Comparison of ENCODE assay signal across 23 mouse cellular contexts in the genomic region with DNA sequence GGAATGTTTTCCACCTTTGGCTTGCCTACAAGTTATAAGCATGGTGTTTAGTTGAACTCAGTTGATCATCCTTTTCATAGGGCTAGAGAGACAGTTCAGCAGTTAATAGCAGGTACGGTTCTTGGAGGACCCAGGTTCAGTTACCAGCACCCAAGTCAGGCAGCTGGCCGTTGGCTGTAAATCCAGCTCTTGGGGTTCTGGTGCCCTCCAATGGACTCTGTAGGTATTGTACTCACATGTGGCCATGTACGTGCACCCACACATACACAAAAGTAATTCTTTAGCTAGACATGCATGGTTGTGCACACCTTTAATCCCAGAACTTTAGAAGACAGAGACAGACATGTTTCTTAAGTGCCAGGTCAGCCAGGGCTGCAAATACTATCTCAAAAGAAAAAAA. TPM values are rescaled to one million over a fixed set of nuclear protein-coding genes. Genes with fewer than 3 reads are reported as not detected.
A peak's percentile ranks its signal among the peaks of the same experiment; 100 is the strongest.
DNase-seq lines count a peak whose midpoint lies in the region; ATAC-seq and TF ChIP-seq lines count a peak whose summit lies in the region.
"Had no signal": no experiment of that assay in that cellular context is flagged by ENCODE, and none has a peak within 500 bp of the region (broad histone marks: within the 10 kb centered on the region; RNA-seq: fewer than 3 reads in every experiment).

No protein-coding gene starts in this region.

- TF ChIP-seq EP300 in liver, postnatal 0 days (IDR thresholded peaks at IDR 0.05; ENCODE audit: low read depth), result no peak

- no peaks in the 10 kb centered on the region for H3K9me3 ChIP-seq in forebrain, postnatal 0 days (ENCODE audit: low read length)
- no peaks in the 10 kb centered on the region for H3K9me3 ChIP-seq in forebrain, embryonic 12.5 days
- no peaks in the 10 kb centered on the region for H3K9me3 ChIP-seq in liver, postnatal 0 days (ENCODE audit: low read length)
- peaks cover 3% of the 10 kb centered on the region; the same call in 1 of the 2 replicates for H3K9me3 ChIP-seq in liver, embryonic 12.5 days (replicated peaks)
- H3K9me3 ChIP-seq: embryonic facial prominence, embryonic 12.5 days; hindbrain, embryonic 13.5 days; kidney, embryonic 15.5 days had no signal

- H3K27me3 ChIP-seq in forebrain, postnatal 0 days (ENCODE audit: insufficient read depth, low read length), result no peaks in the 10 kb centered on the region
- H3K27me3 ChIP-seq in forebrain, embryonic 12.5 days, result no peaks in the 10 kb centered on the region
- H3K27me3 ChIP-seq in liver, postnatal 0 days (ENCODE audit: insufficient read depth, low read length), result no peaks in the 10 kb centered on the region
- no peaks in the 10 kb centered on the region for H3K27me3 ChIP-seq in liver, embryonic 12.5 days (replicated peaks)
- H3K27me3 ChIP-seq: embryonic facial prominence, embryonic 12.5 days; hindbrain, embryonic 13.5 days; kidney, embryonic 15.5 days; liver, embryonic 15.5 days; megakaryocyte, embryonic 14.5 days had no signal

- no peak for DNase-seq in forebrain, postnatal 0 days
- no peak for DNase-seq in liver, postnatal 0 days
- peak; percentile 25 for DNase-seq in A20 (ENCODE audit: low read depth, low spot score)
- peak; percentile 49 for DNase-seq in ZHBTc4 (ENCODE audit: low read depth, low spot score)
- DNase-seq in right cerebral cortex, adult 2 months (ENCODE audit: low spot score in 2 of 2), result no peak
- DNase-seq: adrenal gland, postnatal 14 days; cerebellum, postnatal 14 days; heart, adult 11 months; layer of hippocampus, adult 9-11 months; right cerebral cortex, postnatal 25 days; thymus, postnatal 4 days had no signal

- peaks cover 69% of the 10 kb centered on the region for H3K36me3 ChIP-seq in forebrain, postnatal 0 days (ENCODE audit: insufficient read depth)
- H3K36me3 ChIP-seq in forebrain, embryonic 12.5 days (replicated peaks), result peaks cover 93% of the 10 kb centered on the region
- peaks cover 77% of the 10 kb centered on the region for H3K36me3 ChIP-seq in liver, postnatal 0 days (replicated peaks; ENCODE audit: insufficient read depth, low read length)
- H3K36me3 ChIP-seq in liver, embryonic 12.5 days, result peaks cover 98% of the 10 kb centered on the region

- H3K4me1 ChIP-seq in forebrain, postnatal 0 days (ENCODE audit: insufficient read depth), result no peaks in the 10 kb centered on the region
- H3K4me1 ChIP-seq in forebrain, embryonic 12.5 days, result no peaks in the 10 kb centered on the region
- no peaks in the 10 kb centered on the region for H3K4me1 ChIP-seq in liver, postnatal 0 days (ENCODE audit: insufficient read depth)
- H3K4me1 ChIP-seq in liver, embryonic 12.5 days, result peaks cover 4% of the 10 kb centered on the region; the same call in 1 of the 2 replicates
- H3K4me1 ChIP-seq: embryonic facial prominence, embryonic 12.5 days; hindbrain, embryonic 13.5 days; kidney, embryonic 15.5 days had no signal

- H3K9ac ChIP-seq in forebrain, postnatal 0 days, result no peak overlapping the region
- no peak overlapping the region for H3K9ac ChIP-seq in forebrain, embryonic 12.5 days
- no peak overlapping the region for H3K9ac ChIP-seq in liver, postnatal 0 days (replicated peaks)
- H3K9ac ChIP-seq in liver, embryonic 12.5 days, result no peak overlapping the region
- H3K9ac ChIP-seq: embryonic facial prominence, embryonic 12.5 days; hindbrain, embryonic 13.5 days; kidney, embryonic 15.5 days; liver, embryonic 15.5 days had no signal

- no peak overlapping the region for H3K4me3 ChIP-seq in forebrain, postnatal 0 days (ENCODE audit: low read depth, low read length)
- H3K4me3 ChIP-seq in forebrain, embryonic 12.5 days (replicated peaks), result no peak overlapping the region
- H3K4me3 ChIP-seq in liver, postnatal 0 days (ENCODE audit: low read depth, low read length), result no peak overlapping the region
- no peak overlapping the region for H3K4me3 ChIP-seq in liver, embryonic 12.5 days
- H3K4me3 ChIP-seq: embryonic facial prominence, embryonic 12.5 days; hindbrain, embryonic 13.5 days; kidney, embryonic 15.5 days; liver, embryonic 15.5 days; megakaryocyte, embryonic 14.5 days; myocyte had no signal

- no peak overlapping the region for H3K27ac ChIP-seq in forebrain, postnatal 0 days (ENCODE audit: low read depth, low read length)
- no peak overlapping the region for H3K27ac ChIP-seq in forebrain, embryonic 12.5 days
- no peak overlapping the region for H3K27ac ChIP-seq in liver, postnatal 0 days (ENCODE audit: low read depth)
- H3K27ac ChIP-seq in liver, embryonic 12.5 days, result no peak overlapping the region
- H3K27ac ChIP-seq: embryonic facial prominence, embryonic 12.5 days; hindbrain, embryonic 13.5 days; kidney, embryonic 15.5 days; liver, embryonic 15.5 days had no signal

- TF ChIP-seq CTCF in forebrain, postnatal 0 days (IDR thresholded peaks at IDR 0.05; ENCODE audit: low read depth), result peak; percentile 23; the same call in 1 of the 2 replicates
- TF ChIP-seq CTCF in liver, postnatal 0 days (IDR thresholded peaks at IDR 0.05; ENCODE audit: low read depth), result peak; percentile 42

- no peak for ATAC-seq in forebrain, postnatal 0 days
- ATAC-seq in forebrain, embryonic 12.5 days (ENCODE audit: low FRiP score), result no peak
- no peak for ATAC-seq in liver, postnatal 0 days
- ATAC-seq in liver, embryonic 12.5 days, result no peak
- ATAC-seq in inflammation-experienced regulatory T-cells, adult 6 months, result no peak

- H3K4me2 ChIP-seq in forebrain, postnatal 0 days (ENCODE audit: low read depth), result no peak overlapping the region
- no peak overlapping the region for H3K4me2 ChIP-seq in forebrain, embryonic 12.5 days
- no peak overlapping the region for H3K4me2 ChIP-seq in liver, postnatal 0 days (ENCODE audit: low read depth, low read length)
- no peak overlapping the region for H3K4me2 ChIP-seq in liver, embryonic 12.5 days
- H3K4me2 ChIP-seq: embryonic facial prominence, embryonic 12.5 days; hindbrain, embryonic 13.5 days; kidney, embryonic 15.5 days; liver, embryonic 15.5 days had no signal

- WGBS in forebrain, postnatal 0 days, result 87% methylated on average over 3 of the region's 3 CpGs
- 84% methylated on average over 3 of the region's 3 CpGs for whole genome bisulfite sequencing in forebrain, embryonic 12.5 days
- 86% methylated on average over 3 of the region's 3 CpGs for WGBS in liver, postnatal 0 days (ENCODE audit: insufficient replicate concordance)
- WGBS in liver, embryonic 12.5 days (ENCODE audit: insufficient replicate concordance), result 82% methylated on average over 3 of the region's 3 CpGs

RNA-seq across cellular contexts. Expression of gene Zc3h18, which starts 12.9 kb away (rescaled TPM):
- total RNA-seq in forebrain, postnatal 0 days (2014; rRNA removed), result 38.1 and 40.9 TPM in 2 replicates
- 23.8 and 27.3 TPM in 2 replicates for polyA plus RNA-seq in forebrain, postnatal 0 days (2015; fragmentation: Nextera tagmentation; extraction: Ambion mirVana)
- 71.8 and 75.5 TPM in 2 replicates for polyA plus RNA-seq in forebrain, embryonic 12.5 days (2016; fragmentation: Nextera tagmentation; extraction: Ambion mirVana)
- polyA plus RNA-seq in liver, postnatal 0 days (2015; fragmentation: Nextera tagmentation; extraction: Ambion mirVana), result 12.8 and 15.6 TPM in 2 replicates
- 48.7 and 49.1 TPM in 2 replicates for polyA plus RNA-seq in liver, embryonic 12.5 days (2016; fragmentation: Nextera tagmentation; extraction: Ambion mirVana)
- 10 to 100 TPM; 12.0 to 16.0 (median 13.0) TPM for polyA plus RNA-seq in inflammation-experienced regulatory T-cells, adult 6 months (2017; shearing (Covaris generic))

RNA-seq across cellular contexts. Expression of gene Trhr2, which starts 28.8 kb away (rescaled TPM):
- 0.77 TPM in 1 of 2 replicates, not detected in the other for total RNA-seq in forebrain, postnatal 0 days (2014; rRNA removed)
- polyA plus RNA-seq in forebrain, postnatal 0 days (2015; fragmentation: Nextera tagmentation; extraction: Ambion mirVana), result 0.27 TPM in 1 of 2 replicates, not detected in the other
- polyA plus RNA-seq in forebrain, embryonic 12.5 days (2016; fragmentation: Nextera tagmentation; extraction: Ambion mirVana), result not detected in 2 replicates
- not detected in 2 replicates for polyA plus RNA-seq in liver, postnatal 0 days (2015; fragmentation: Nextera tagmentation; extraction: Ambion mirVana)
- not detected in 2 replicates for polyA plus RNA-seq in liver, embryonic 12.5 days (2016; fragmentation: Nextera tagmentation; extraction: Ambion mirVana)
- not detected for polyA plus RNA-seq in inflammation-experienced regulatory T-cells, adult 6 months (2017; shearing (Covaris generic))
- total RNA-seq: adrenal gland, postnatal 14 days had no signal
- polyA plus RNA-seq: heart, embryonic 16.5 days; hindbrain, embryonic 13.5 days; kidney, embryonic 15.5 days; liver, embryonic 15.5 days; myocyte had no signal

RNA-seq across cellular contexts. Expression of gene Il17c, which starts 32.5 kb away (rescaled TPM):
- 0.67 TPM in 1 of 2 replicates, not detected in the other for total RNA-seq in forebrain, postnatal 0 days (2014; rRNA removed)
- not detected in 2 replicates for polyA plus RNA-seq in forebrain, postnatal 0 days (2015; fragmentation: Nextera tagmentation; extraction: Ambion mirVana)
- not detected in 2 replicates for polyA plus RNA-seq in forebrain, embryonic 12.5 days (2016; fragmentation: Nextera tagmentation; extraction: Ambion mirVana)
- not detected in 2 replicates for polyA plus RNA-seq in liver, postnatal 0 days (2015; fragmentation: Nextera tagmentation; extraction: Ambion mirVana)
- not detected in 2 replicates for polyA plus RNA-seq in liver, embryonic 12.5 days (2016; fragmentation: Nextera tagmentation; extraction: Ambion mirVana)
- polyA plus RNA-seq in inflammation-experienced regulatory T-cells, adult 6 months (2017; shearing (Covaris generic)), result under 1 TPM in 1 of 3 experiments, not detected in 2; 0.64 TPM
- total RNA-seq: adrenal gland, postnatal 14 days; left cerebral cortex, postnatal 25 days had no signal
- polyA plus RNA-seq: embryonic facial prominence, embryonic 12.5 days; hindbrain, embryonic 13.5 days; kidney, embryonic 15.5 days; liver, embryonic 15.5 days; myocyte had no signal

RNA-seq across cellular contexts. Expression of gene Cyba, which starts 43.4 kb away (rescaled TPM):
- total RNA-seq in forebrain, postnatal 0 days (2014; rRNA removed), result 14.2 and 17.9 TPM in 2 replicates
- 37.9 and 40.6 TPM in 2 replicates for polyA plus RNA-seq in forebrain, postnatal 0 days (2015; fragmentation: Nextera tagmentation; extraction: Ambion mirVana)
- polyA plus RNA-seq in forebrain, embryonic 12.5 days (2016; fragmentation: Nextera tagmentation; extraction: Ambion mirVana), result 37.8 and 42.6 TPM in 2 replicates
- 211 and 220 TPM in 2 replicates for polyA plus RNA-seq in liver, postnatal 0 days (2015; fragmentation: Nextera tagmentation; extraction: Ambion mirVana)
- polyA plus RNA-seq in liver, embryonic 12.5 days (2016; fragmentation: Nextera tagmentation; extraction: Ambion mirVana), result 149 and 160 TPM in 2 replicates
- polyA plus RNA-seq in inflammation-experienced regulatory T-cells, adult 6 months (2017; shearing (Covaris generic)), result 100 to 1,000 TPM; 664 to 875 (median 733) TPM
- polyA plus RNA-seq: C2C12, myocyte had no signal

RNA-seq across cellular contexts. Expression of gene Mvd, which starts 53.9 kb away (rescaled TPM):
- total RNA-seq in forebrain, postnatal 0 days (2014; rRNA removed), result 53.4 and 84.0 TPM in 2 replicates
- polyA plus RNA-seq in forebrain, postnatal 0 days (2015; fragmentation: Nextera tagmentation; extraction: Ambion mirVana), result 66.7 and 73.9 TPM in 2 replicates
- polyA plus RNA-seq in forebrain, embryonic 12.5 days (2016; fragmentation: Nextera tagmentation; extraction: Ambion mirVana), result 39.3 and 42.6 TPM in 2 replicates
- 4.9 and 5.8 TPM in 2 replicates for polyA plus RNA-seq in liver, postnatal 0 days (2015; fragmentation: Nextera tagmentation; extraction: Ambion mirVana)
- polyA plus RNA-seq in liver, embryonic 12.5 days (2016; fragmentation: Nextera tagmentation; extraction: Ambion mirVana), result 29.3 and 31.4 TPM in 2 replicates
- 10 to 100 TPM in 2 of 3 experiments, 1 to 10 TPM in 1; 6.6 to 15.3 (median 12.7) TPM for polyA plus RNA-seq in inflammation-experienced regulatory T-cells, adult 6 months (2017; shearing (Covaris generic))

Comparison
In these comparisons a context has a peak if more than half of its experiments do, and no peak if none do; other contexts are left out.
1. DNase-seq: peak in A20 (single experiment) and ZHBTc4 (single experiment); none in forebrain, postnatal 0 days (single experiment), liver, postnatal 0 days (single experiment) and right cerebral cortex, adult 2 months (0 of 2).